Mouse (Mus musculus) forebrain, embryonic 12.5 days (tissue): ENCODE measurements at regions not wholly inside any gene's neighbourhood (a gene's known extent, or its start where the extent isn't known, plus 50 kb on each side); places are given as distances from the start of the nearest gene placed in this dataset.

ENCODE experiments used
- ATAC-seq: fragments of 200-750 bp; cut with Nextera tagmentation; 2 replicates; pipeline ENCODE4 v1.8.0; 2017; ENCODE audit warnings: moderate TSS enrichment; ENCODE audit not compliant: low FRiP score
- H3K27ac ChIP-seq: fragments of 300-500 bp; sonication (generic); 2 replicates; pipeline ENCODE4 v1.5.1; 2016; ENCODE audit warnings: mild to moderate bottlenecking
- H3K27me3 ChIP-seq: fragments of 300-500 bp; sonication (generic); 2 replicates; pipeline ENCODE4 v1.6.1; 2016; ENCODE audit warnings: mild to moderate bottlenecking
- H3K36me3 ChIP-seq: fragments of 300-500 bp; sonication (generic); replicated peaks from 2 replicates; pipeline ENCODE4 v1.6.1; 2016; ENCODE audit warnings: mild to moderate bottlenecking
- H3K4me1 ChIP-seq: fragments of 300-500 bp; sonication (generic); 2 replicates; pipeline ENCODE4 v1.6.1; 2016
- H3K4me2 ChIP-seq: fragments of 300-500 bp; sonication (generic); 2 replicates; pipeline ENCODE4 v1.6.1; 2016; ENCODE audit warnings: mild to moderate bottlenecking, moderate library complexity
- H3K4me3 ChIP-seq: fragments of 300-500 bp; sonication (generic); replicated peaks from 2 replicates; pipeline ENCODE4 v1.5.1; 2016; ENCODE audit warnings: mild to moderate bottlenecking
- H3K9ac ChIP-seq: fragments of 300-500 bp; sonication (generic); 2 replicates; pipeline ENCODE4 v1.6.1; 2016; ENCODE audit warnings: mild to moderate bottlenecking
- H3K9me3 ChIP-seq: fragments of 300-500 bp; sonication (generic); 2 replicates; pipeline ENCODE4 v1.6.1; 2016
- WGBS: fragments of 180-500 bp; shearing (Covaris S2); methylation state at CpG from one replicate; pipeline ENCODE4 v1.1.7; 2016; 5-methylcytosine and 5-hydroxymethylcytosine counted together

GRCm38 (mm10) chr4:106262751-106263725 lies 53.0 kb upstream of the Usp24 start:
- ATAC-seq: no peak
- no peak overlapping the region for H3K4me2 ChIP-seq
- 78% methylated on average over 9 of the region's 9 CpGs for WGBS
- H3K27ac ChIP-seq: 0 out of 2 replicates have a peak overlapping the region, but pooled peaks have one; percentile 31
- H3K9me3 ChIP-seq: no peaks in the 10 kb centered on the region
- H3K4me3 ChIP-seq: no peak overlapping the region
- H3K4me1 ChIP-seq: no peaks in the 10 kb centered on the region
- no peaks in the 10 kb centered on the region for H3K27me3 ChIP-seq
- no peaks in the 10 kb centered on the region for H3K36me3 ChIP-seq
- no peak overlapping the region for H3K9ac ChIP-seq
